Mouse (Mus musculus): ENCODE measurements at regions not wholly inside any gene's neighbourhood (a gene's known extent, or its start where the extent isn't known, plus 50 kb on each side); places are given as distances from the start of the nearest gene placed in this dataset.

GRCm38 (mm10) chr19:53476768-53477547, 52.0 kb upstream of the Dusp5 start:
- 63% methylated on average over 14 of the region's 14 CpGs for WGBS
- ATAC-seq (ENCODE audit: borderline replicate concordance, extremely low read depth, low FRiP score, low TSS enrichment): peak; percentile 11; the same call in 1 of the 2 replicates
- Histone ChIP-seq H3K9me3 (no peaks in the 10 kb centered on the region), H3K4me3 (no peak overlapping the region), H3K27me3 (no peaks in the 10 kb centered on the region), H3K36me3 (no peaks in the 10 kb centered on the region), H3K4me2 (no peak overlapping the region), H3K4me1 (no peaks in the 10 kb centered on the region), H3K27ac (no peak overlapping the region), H3K9ac (no peak overlapping the region)

GRCm38 (mm10) chr19:53469256-53469655, 59.7 kb upstream of the Dusp5 start:
- no peak overlapping the region for H3K4me3 ChIP-seq
- no peaks in the 10 kb centered on the region for H3K9me3 ChIP-seq
- no peaks in the 10 kb centered on the region for H3K36me3 ChIP-seq
- WGBS: 44% methylated on average over 7 of the region's 7 CpGs
- H3K27ac ChIP-seq: no peak overlapping the region
- no peaks in the 10 kb centered on the region for H3K4me1 ChIP-seq
- no peak overlapping the region for H3K4me2 ChIP-seq
- H3K9ac ChIP-seq: no peak overlapping the region
- no peaks in the 10 kb centered on the region for H3K27me3 ChIP-seq
- no peak for ATAC-seq (ENCODE audit: borderline replicate concordance, extremely low read depth, low FRiP score, low TSS enrichment)

- Histone ChIP-seq H3K27ac (no peak overlapping the region), H3K9ac (no peak overlapping the region), H3K4me1 (0 out of 2 replicates have a peak, but pooled peaks cover 4% of the 10 kb centered on the region), H3K27me3 (no peaks in the 10 kb centered on the region), H3K36me3 (no peaks in the 10 kb centered on the region), H3K9me3 (no peaks in the 10 kb centered on the region), H3K4me2 (no peak overlapping the region), H3K4me3 (no peak overlapping the region)
- no peak for ATAC-seq (ENCODE audit: borderline replicate concordance, extremely low read depth, low FRiP score, low TSS enrichment)
- WGBS: 65% methylated on average over 5 of the region's 5 CpGs
Measured at GRCm38 (mm10) chr19:53464681-53465080, 64.2 kb upstream of the Dusp5 start.

GRCm38 (mm10) chr19:53464135-53464534, 64.8 kb upstream of the Dusp5 start:
- WGBS: 59% methylated on average over 3 of the region's 3 CpGs
- no peaks in the 10 kb centered on the region for H3K36me3 ChIP-seq
- no peaks in the 10 kb centered on the region for H3K27me3 ChIP-seq
- no peak overlapping the region for H3K4me2 ChIP-seq
- no peak overlapping the region for H3K27ac ChIP-seq
- H3K4me3 ChIP-seq: no peak overlapping the region
- peaks cover 7% of the 10 kb centered on the region; the same call in 1 of the 2 replicates for H3K4me1 ChIP-seq
- no peak for ATAC-seq (ENCODE audit: borderline replicate concordance, extremely low read depth, low FRiP score, low TSS enrichment)
- no peaks in the 10 kb centered on the region for H3K9me3 ChIP-seq
- no peak overlapping the region for H3K9ac ChIP-seq

GRCm38 (mm10) chr19:53461025-53462015, 67.6 kb upstream of the Dusp5 start:
- Histone ChIP-seq H3K4me2 (no peak overlapping the region), H3K27ac (peak overlapping the region; percentile 54), H3K4me3 (no peak overlapping the region), H3K9me3 (no peaks in the 10 kb centered on the region), H3K27me3 (no peaks in the 10 kb centered on the region), H3K9ac (no peak overlapping the region), H3K4me1 (peaks cover 10% of the 10 kb centered on the region; the same call in 1 of the 2 replicates), H3K36me3 (no peaks in the 10 kb centered on the region)
- 55% methylated on average over 17 of the region's 17 CpGs for WGBS
- peak; percentile 29; the same call in 1 of the 2 replicates for ATAC-seq (ENCODE audit: borderline replicate concordance, extremely low read depth, low FRiP score, low TSS enrichment)

GRCm38 (mm10) chr19:53460312-53461024, 68.4 kb upstream of the Dusp5 start:
- H3K9me3 ChIP-seq: no peaks in the 10 kb centered on the region
- 17% methylated on average over 19 of the region's 19 CpGs for WGBS
- H3K4me3 ChIP-seq: no peak overlapping the region
- no peaks in the 10 kb centered on the region for H3K36me3 ChIP-seq
- H3K27ac ChIP-seq: peak overlapping the region; percentile 54; the same call in 1 of the 2 replicates
- H3K4me2 ChIP-seq: no peak overlapping the region
- H3K4me1 ChIP-seq: peaks cover 10% of the 10 kb centered on the region; the same call in 1 of the 2 replicates
- no peaks in the 10 kb centered on the region for H3K27me3 ChIP-seq
- H3K9ac ChIP-seq: no peak overlapping the region
- no peak for ATAC-seq (ENCODE audit: borderline replicate concordance, extremely low read depth, low FRiP score, low TSS enrichment)

- 17% methylated on average over 3 of the region's 3 CpGs for whole genome bisulfite sequencing
- H3K9ac ChIP-seq: no peak overlapping the region
- no peak overlapping the region for H3K4me2 ChIP-seq
- ATAC-seq (ENCODE audit: borderline replicate concordance, extremely low read depth, low FRiP score, low TSS enrichment): no peak
- H3K9me3 ChIP-seq: no peaks in the 10 kb centered on the region
- peaks cover 10% of the 10 kb centered on the region; the same call in 1 of the 2 replicates for H3K4me1 ChIP-seq
- H3K4me3 ChIP-seq: no peak overlapping the region
- H3K36me3 ChIP-seq: no peaks in the 10 kb centered on the region
- H3K27me3 ChIP-seq: no peaks in the 10 kb centered on the region
- H3K27ac ChIP-seq: no peak overlapping the region
Measured at GRCm38 (mm10) chr19:53459407-53459788, 69.0 kb upstream of the Smndc1 start.

GRCm38 (mm10) chr19:53458770-53459406, 68.5 kb upstream of the Smndc1 start:
- 29% methylated on average over 10 of the region's 10 CpGs for WGBS

GRCm38 (mm10) chr19:53456681-53457080, 66.3 kb upstream of the Smndc1 start:
- no peak overlapping the region for H3K4me2 ChIP-seq
- H3K9me3 ChIP-seq: no peaks in the 10 kb centered on the region
- 70% methylated on average over 5 of the region's 5 CpGs for WGBS
- no peaks in the 10 kb centered on the region for H3K36me3 ChIP-seq
- no peaks in the 10 kb centered on the region for H3K27me3 ChIP-seq
- peaks cover 24% of the 10 kb centered on the region for H3K4me1 ChIP-seq
- H3K9ac ChIP-seq: no peak overlapping the region
- no peak for ATAC-seq (ENCODE audit: borderline replicate concordance, extremely low read depth, low FRiP score, low TSS enrichment)
- H3K4me3 ChIP-seq: no peak overlapping the region
- no peak overlapping the region for H3K27ac ChIP-seq

More at GRCm38 (mm10) chr19:53458770-53459406, 68.5 kb upstream of the Smndc1 start:
- Histone ChIP-seq H3K4me3 (no peak overlapping the region), H3K36me3 (no peaks in the 10 kb centered on the region), H3K9me3 (no peaks in the 10 kb centered on the region), H3K4me2 (no peak overlapping the region), H3K27ac (no peak overlapping the region), H3K4me1 (peaks cover 13% of the 10 kb centered on the region; the same call in 1 of the 2 replicates), H3K9ac (no peak overlapping the region), H3K27me3 (no peaks in the 10 kb centered on the region)
- ATAC-seq (ENCODE audit: borderline replicate concordance, extremely low read depth, low FRiP score, low TSS enrichment): no peak

GRCm38 (mm10) chr19:53454571-53454970, 64.2 kb upstream of the Smndc1 start:
- no peak overlapping the region for H3K4me2 ChIP-seq
- no peak for ATAC-seq (ENCODE audit: borderline replicate concordance, extremely low read depth, low FRiP score, low TSS enrichment)
- no peak overlapping the region for H3K4me3 ChIP-seq
- 77% methylated on average over 4 of the region's 4 CpGs for WGBS
- H3K27me3 ChIP-seq: no peaks in the 10 kb centered on the region
- peaks cover 33% of the 10 kb centered on the region for H3K4me1 ChIP-seq
- no peaks in the 10 kb centered on the region for H3K36me3 ChIP-seq
- H3K9me3 ChIP-seq: no peaks in the 10 kb centered on the region
- H3K9ac ChIP-seq: no peak overlapping the region
- no peak overlapping the region for H3K27ac ChIP-seq

GRCm38 (mm10) chr19:53454059-53454458, 63.7 kb upstream of the Smndc1 start:
- Histone ChIP-seq H3K4me3 (no peak overlapping the region), H3K4me1 (peaks cover 34% of the 10 kb centered on the region), H3K9ac (no peak overlapping the region), H3K27me3 (no peaks in the 10 kb centered on the region), H3K27ac (no peak overlapping the region), H3K36me3 (no peaks in the 10 kb centered on the region), H3K9me3 (no peaks in the 10 kb centered on the region), H3K4me2 (no peak overlapping the region)
- 65% methylated on average over 3 of the region's 3 CpGs for WGBS
- ATAC-seq (ENCODE audit: borderline replicate concordance, extremely low read depth, low FRiP score, low TSS enrichment): no peak
